ENCODE assay signal across 10 mouse cellular contexts in the genomic region with DNA sequence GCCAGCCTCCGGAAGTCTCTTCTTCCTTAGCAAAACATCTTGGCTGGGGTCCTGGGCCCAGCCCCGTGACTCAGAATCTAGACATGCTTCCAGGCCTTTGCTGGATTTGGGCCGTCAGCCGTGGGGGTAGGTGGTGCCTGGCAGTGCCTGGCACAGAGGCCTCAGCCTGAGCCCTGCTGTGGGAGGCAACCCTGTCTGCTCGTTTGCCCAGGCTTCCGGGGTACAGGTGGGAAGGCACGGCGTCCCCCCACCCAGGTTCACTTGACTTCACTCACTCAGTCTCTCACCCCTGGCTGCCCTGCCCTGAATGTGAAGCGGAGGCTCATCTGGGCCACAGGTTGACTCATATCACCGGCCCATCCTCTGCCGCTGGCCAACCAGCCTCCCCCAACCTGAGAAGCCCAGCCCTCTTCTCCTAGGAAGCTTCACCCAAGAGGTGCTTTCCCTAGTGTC.
A peak's percentile ranks its signal among the peaks of the same experiment; 100 is the strongest.
DNase-seq lines count a peak whose midpoint lies in the region; ATAC-seq and TF ChIP-seq lines count a peak whose summit lies in the region.
"Had no signal": no experiment of that assay in that cellular context is flagged by ENCODE, and none has a peak within 500 bp of the region (broad histone marks: within the 10 kb centered on the region; RNA-seq: fewer than 3 reads in every experiment).

No protein-coding gene starts in this region.

- H3K9me3 ChIP-seq in forebrain, embryonic 10.5 days, result no peaks in the 10 kb centered on the region
- H3K9me3 ChIP-seq in forebrain, embryonic 11.5 days (ENCODE audit: control insufficient read depth, low read length), result no peaks in the 10 kb centered on the region
- H3K9me3 ChIP-seq in lung, embryonic 14.5 days (ENCODE audit: low read depth, low read length), result no peaks in the 10 kb centered on the region
- no peaks in the 10 kb centered on the region for H3K9me3 ChIP-seq in stomach, embryonic 14.5 days (ENCODE audit: control insufficient read depth, low read depth, low read length)
- H3K9me3 ChIP-seq: forebrain, embryonic 12.5 days; limb, embryonic 15.5 days had no signal

- no peak for ATAC-seq in forebrain, embryonic 11.5 days (replicated peaks; ENCODE audit: low FRiP score)
- peak; percentile 26; the same call in 1 of the 2 replicates for ATAC-seq in lung, embryonic 14.5 days (ENCODE audit: insufficient read depth)
- peak; percentile 34; the same call in 1 of the 2 replicates for ATAC-seq in stomach, embryonic 14.5 days (ENCODE audit: insufficient number of reproducible peaks, insufficient read depth, low FRiP score, low read depth)
- ATAC-seq in cerebellum, adult (ENCODE audit: insufficient number of reproducible peaks, low FRiP score, low TSS enrichment), result no peak

- H3K4me1 ChIP-seq in forebrain, embryonic 10.5 days, result peaks cover 7% of the 10 kb centered on the region
- H3K4me1 ChIP-seq in forebrain, embryonic 11.5 days (replicated peaks; ENCODE audit: control insufficient read depth, insufficient read depth, low read length), result no peaks in the 10 kb centered on the region
- H3K4me1 ChIP-seq in lung, embryonic 14.5 days (ENCODE audit: insufficient read depth), result no peaks in the 10 kb centered on the region
- no peaks in the 10 kb centered on the region for H3K4me1 ChIP-seq in stomach, embryonic 14.5 days (ENCODE audit: control insufficient read depth, insufficient read depth, low read length)
- H3K4me1 ChIP-seq: forebrain, embryonic 12.5 days had no signal

- H3K4me2 ChIP-seq in forebrain, embryonic 11.5 days (ENCODE audit: low read depth, low read length, severe bottlenecking), result no peak overlapping the region
- no peak overlapping the region for H3K4me2 ChIP-seq in lung, embryonic 14.5 days
- no peak overlapping the region for H3K4me2 ChIP-seq in stomach, embryonic 14.5 days (replicated peaks; ENCODE audit: low read depth, low read length)
- H3K4me2 ChIP-seq: forebrain, embryonic 12.5 days; limb, embryonic 15.5 days had no signal

- no peaks in the 10 kb centered on the region for H3K36me3 ChIP-seq in forebrain, embryonic 10.5 days (replicated peaks)
- no peaks in the 10 kb centered on the region for H3K36me3 ChIP-seq in forebrain, embryonic 11.5 days (ENCODE audit: control insufficient read depth, insufficient read depth, low read length)
- no peaks in the 10 kb centered on the region for H3K36me3 ChIP-seq in lung, embryonic 14.5 days (ENCODE audit: insufficient read depth)
- H3K36me3 ChIP-seq in stomach, embryonic 14.5 days (ENCODE audit: control insufficient read depth, insufficient read depth, low read length), result no peaks in the 10 kb centered on the region
- H3K36me3 ChIP-seq: forebrain, embryonic 12.5 days; limb, embryonic 15.5 days had no signal

- H3K27me3 ChIP-seq in forebrain, embryonic 10.5 days (ENCODE audit: poor library complexity, severe bottlenecking), result no peaks in the 10 kb centered on the region
- no peaks in the 10 kb centered on the region for H3K27me3 ChIP-seq in forebrain, embryonic 11.5 days (ENCODE audit: control insufficient read depth, insufficient read depth, low read length)
- H3K27me3 ChIP-seq in lung, embryonic 14.5 days (ENCODE audit: insufficient read depth, low read length), result no peaks in the 10 kb centered on the region
- H3K27me3 ChIP-seq in stomach, embryonic 14.5 days (ENCODE audit: control insufficient read depth, insufficient read depth, low read length), result no peaks in the 10 kb centered on the region
- H3K27me3 ChIP-seq: limb, embryonic 15.5 days had no signal

- no peak for DNase-seq in forebrain, embryonic 10.5 days (ENCODE audit: extremely low spot score, low spot score)
- no peak for DNase-seq in forebrain, embryonic 11.5 days (ENCODE audit: low spot score)
- no peak for DNase-seq in lung, embryonic 14.5 days
- DNase-seq in lung, postnatal 25 days (ENCODE audit: low spot score), result no peak
- peak; percentile 46 for DNase-seq in gastrocnemius, postnatal 25 days
- no peak for DNase-seq in testis, postnatal 10 days (ENCODE audit: low spot score)

- H3K9ac ChIP-seq in forebrain, embryonic 11.5 days (ENCODE audit: low read length), result no peak overlapping the region
- H3K9ac ChIP-seq in lung, embryonic 14.5 days, result no peak overlapping the region
- no peak overlapping the region for H3K9ac ChIP-seq in stomach, embryonic 14.5 days (replicated peaks; ENCODE audit: low read depth, low read length)
- H3K9ac ChIP-seq: forebrain, embryonic 12.5 days; limb, embryonic 15.5 days had no signal

- 91% methylated on average over 11 of the region's 11 CpGs for WGBS in forebrain, embryonic 10.5 days
- WGBS in forebrain, embryonic 11.5 days, result 90% methylated on average over 11 of the region's 11 CpGs
- WGBS in lung, embryonic 14.5 days, result 64% methylated on average over 11 of the region's 11 CpGs
- 74% methylated on average over 11 of the region's 11 CpGs for WGBS in stomach, embryonic 14.5 days

- H3K27ac ChIP-seq in forebrain, embryonic 10.5 days, result 0 out of 2 replicates have a peak overlapping the region, but pooled peaks have one; percentile 0
- H3K27ac ChIP-seq in forebrain, embryonic 11.5 days (ENCODE audit: low read depth, low read length), result no peak overlapping the region
- H3K27ac ChIP-seq in lung, embryonic 14.5 days (ENCODE audit: low read depth), result peak overlapping the region; percentile 20; the same call in 1 of the 2 replicates
- peak overlapping the region; percentile 52; the same call in 1 of the 2 replicates for H3K27ac ChIP-seq in stomach, embryonic 14.5 days (ENCODE audit: low read length)
- H3K27ac ChIP-seq: forebrain, embryonic 12.5 days; limb, embryonic 15.5 days had no signal

- TF ChIP-seq CTCF in lung, embryonic 14.5 days (IDR thresholded peaks at IDR 0.05; ENCODE audit: low read depth), result no peak

- H3K4me3 ChIP-seq in forebrain, embryonic 10.5 days, result no peak overlapping the region
- no peak overlapping the region for H3K4me3 ChIP-seq in forebrain, embryonic 11.5 days (ENCODE audit: low read depth, low read length)
- H3K4me3 ChIP-seq in lung, embryonic 14.5 days (ENCODE audit: low read depth, low read length), result no peak overlapping the region
- H3K4me3 ChIP-seq in stomach, embryonic 14.5 days (ENCODE audit: low read depth, low read length), result no peak overlapping the region
- H3K4me3 ChIP-seq: forebrain, embryonic 12.5 days; limb, embryonic 15.5 days had no signal

Comparison
In these comparisons a context has a peak if more than half of its experiments do, and no peak if none do; other contexts are left out.
1. ATAC-seq: peak in lung, embryonic 14.5 days (single experiment) and stomach, embryonic 14.5 days (single experiment); none in forebrain, embryonic 11.5 days (single experiment) and cerebellum, adult (single experiment).